Mouse (Mus musculus): ENCODE measurements at regions not wholly inside any gene's neighbourhood (a gene's known extent, or its start where the extent isn't known, plus 50 kb on each side); places are given as distances from the start of the nearest gene placed in this dataset.
A peak's percentile ranks its signal among the peaks of the same experiment; 100 is the strongest.

DNA sequence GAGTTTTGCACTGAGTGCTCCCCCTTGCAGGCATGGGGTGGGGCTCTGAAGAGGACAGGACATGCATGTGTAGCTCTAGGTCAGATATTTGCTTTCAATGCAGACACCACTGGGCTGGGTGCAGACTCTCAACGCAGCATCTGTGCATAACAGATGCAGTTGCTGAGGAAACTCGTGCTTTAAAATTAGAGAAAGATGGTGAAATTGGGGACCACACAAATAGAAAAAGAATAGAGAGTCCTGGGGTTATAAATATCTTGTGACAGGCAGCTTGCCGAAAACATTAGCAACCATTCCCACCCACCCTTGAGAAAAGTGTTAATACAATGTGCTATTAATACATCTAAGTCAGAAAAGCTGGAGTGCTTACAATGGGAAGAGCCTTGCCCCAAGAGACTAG, 133.3 kb upstream of the Ankrd50 start:
- ATAC-seq (replicated peaks; ENCODE audit: low FRiP score, low read depth): no peak
- Histone ChIP-seq H3K27me3 (ENCODE audit: insufficient read depth, low read length) (no peaks in the 10 kb centered on the region), H3K4me2 (ENCODE audit: low read length) (no peak overlapping the region), H3K4me3 (replicated peaks; ENCODE audit: low read depth, low read length) (no peak overlapping the region), H3K4me1 (replicated peaks; ENCODE audit: insufficient read depth, low read length) (no peaks in the 10 kb centered on the region), H3K9ac (ENCODE audit: low read depth, low read length) (no peak overlapping the region), H3K36me3 (ENCODE audit: insufficient read depth, low read length) (no peaks in the 10 kb centered on the region), H3K27ac (no peak overlapping the region), H3K9me3 (replicated peaks; ENCODE audit: low read length) (no peaks in the 10 kb centered on the region)
- no peak for TF ChIP-seq CTCF (IDR thresholded peaks at IDR 0.05; ENCODE audit: low read depth)
- DNase-seq (ENCODE audit: low spot score): no peak
- WGBS: 48% methylated on average over 3 of the region's 3 CpGs

DNA sequence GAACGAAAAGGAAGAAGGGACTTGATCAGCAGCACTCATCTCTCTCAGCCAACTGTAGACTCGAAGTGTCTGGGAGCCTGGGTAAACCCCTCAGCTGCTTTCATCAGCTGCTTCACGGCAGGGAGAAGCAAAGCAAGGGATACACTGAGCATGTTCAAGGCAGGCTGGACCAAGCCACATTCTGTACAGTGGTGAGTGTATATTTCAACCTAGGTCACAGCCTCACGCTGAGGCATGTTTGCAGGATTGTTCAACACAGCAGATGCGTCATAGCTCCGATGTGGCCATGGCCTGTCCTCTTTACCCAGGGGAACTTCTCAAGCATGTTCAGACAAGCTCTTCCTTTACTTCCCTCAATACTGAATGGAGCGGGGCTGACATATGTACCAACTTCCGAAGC, 132.6 kb upstream of the Ankrd50 start:
- Histone ChIP-seq H3K36me3 (ENCODE audit: insufficient read depth, low read length) (no peaks in the 10 kb centered on the region), H3K4me1 (replicated peaks; ENCODE audit: insufficient read depth, low read length) (no peaks in the 10 kb centered on the region), H3K4me3 (replicated peaks; ENCODE audit: low read depth, low read length) (no peak overlapping the region), H3K9me3 (replicated peaks; ENCODE audit: low read length) (no peaks in the 10 kb centered on the region), H3K27ac (no peak overlapping the region), H3K4me2 (ENCODE audit: low read length) (no peak overlapping the region), H3K9ac (ENCODE audit: low read depth, low read length) (no peak overlapping the region), H3K27me3 (ENCODE audit: insufficient read depth, low read length) (no peaks in the 10 kb centered on the region)
- no peak for DNase-seq (ENCODE audit: low spot score)
- WGBS: 87% methylated on average over 8 of the region's 8 CpGs
- no peak for ATAC-seq (replicated peaks; ENCODE audit: low FRiP score, low read depth)
- TF ChIP-seq CTCF (IDR thresholded peaks at IDR 0.05; ENCODE audit: low read depth): no peak

DNA sequence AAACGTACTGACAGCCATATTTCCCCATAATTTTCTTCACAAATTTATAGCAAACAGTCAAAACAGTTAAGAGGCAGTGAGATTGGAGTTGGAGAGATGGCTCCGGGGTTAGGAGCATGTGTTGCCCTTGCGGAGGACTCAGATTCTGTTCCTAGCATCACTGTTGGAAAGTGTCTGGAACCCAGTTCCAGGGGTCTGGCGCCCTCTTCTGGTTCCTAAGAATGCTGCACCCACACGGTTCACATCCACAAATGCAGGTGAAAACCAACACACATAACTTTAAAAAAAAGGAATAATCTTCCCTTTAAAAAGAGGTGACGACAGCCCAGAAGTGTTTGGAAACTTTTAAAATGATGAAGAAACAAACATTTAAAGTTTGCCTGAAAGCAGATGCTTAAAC, 129.1 kb upstream of the Ankrd50 start:
- Histone ChIP-seq H3K27ac (no peak overlapping the region), H3K4me2 (ENCODE audit: low read length) (no peak overlapping the region), H3K4me1 (replicated peaks; ENCODE audit: insufficient read depth, low read length) (no peaks in the 10 kb centered on the region), H3K27me3 (ENCODE audit: insufficient read depth, low read length) (no peaks in the 10 kb centered on the region), H3K36me3 (ENCODE audit: insufficient read depth, low read length) (no peaks in the 10 kb centered on the region), H3K9ac (ENCODE audit: low read depth, low read length) (no peak overlapping the region), H3K4me3 (replicated peaks; ENCODE audit: low read depth, low read length) (no peak overlapping the region), H3K9me3 (replicated peaks; ENCODE audit: low read length) (no peaks in the 10 kb centered on the region)
- TF ChIP-seq CTCF (IDR thresholded peaks at IDR 0.05; ENCODE audit: low read depth): peak; percentile 49
- DNase-seq (ENCODE audit: low spot score) (no peak), ATAC-seq (replicated peaks; ENCODE audit: low FRiP score, low read depth) (no peak)
- WGBS: 74% methylated on average over 6 of the region's 6 CpGs

DNA sequence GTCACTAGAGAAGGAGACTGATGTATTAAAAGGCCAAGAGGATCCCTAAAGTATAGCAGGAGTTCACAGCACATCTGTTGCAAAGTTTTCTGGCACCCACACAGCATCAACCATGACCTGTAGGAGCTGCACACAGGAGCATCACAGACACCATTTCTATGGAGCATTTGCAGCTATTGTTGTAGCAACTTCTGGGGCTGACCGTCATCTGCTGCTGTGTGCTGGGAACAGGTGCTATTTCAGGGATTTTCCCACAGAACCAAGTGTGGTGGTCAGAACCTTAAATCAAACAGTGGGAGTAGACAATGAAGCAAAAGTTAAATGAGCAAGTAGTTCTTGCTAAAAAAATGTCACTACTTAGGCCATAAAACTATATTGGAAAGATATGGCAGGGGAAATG, 106.9 kb upstream of the Ankrd50 start:
- no peak for TF ChIP-seq CTCF (IDR thresholded peaks at IDR 0.05; ENCODE audit: low read depth)
- WGBS: 98% methylated on average over 1 of the region's 1 CpGs
- H3K36me3 ChIP-seq (ENCODE audit: insufficient read depth, low read length): no peaks in the 10 kb centered on the region
- no peaks in the 10 kb centered on the region for H3K9me3 ChIP-seq (replicated peaks; ENCODE audit: low read length)
- no peaks in the 10 kb centered on the region for H3K27me3 ChIP-seq (ENCODE audit: insufficient read depth, low read length)
- no peak overlapping the region for H3K9ac ChIP-seq (ENCODE audit: low read depth, low read length)
- DNase-seq (ENCODE audit: low spot score) (no peak), ATAC-seq (replicated peaks; ENCODE audit: low FRiP score, low read depth) (no peak)
- no peak overlapping the region for H3K4me3 ChIP-seq (replicated peaks; ENCODE audit: low read depth, low read length)
- H3K4me1 ChIP-seq (replicated peaks; ENCODE audit: insufficient read depth, low read length): no peaks in the 10 kb centered on the region
- no peak overlapping the region for H3K4me2 ChIP-seq (ENCODE audit: low read length)
- no peak overlapping the region for H3K27ac ChIP-seq

DNA sequence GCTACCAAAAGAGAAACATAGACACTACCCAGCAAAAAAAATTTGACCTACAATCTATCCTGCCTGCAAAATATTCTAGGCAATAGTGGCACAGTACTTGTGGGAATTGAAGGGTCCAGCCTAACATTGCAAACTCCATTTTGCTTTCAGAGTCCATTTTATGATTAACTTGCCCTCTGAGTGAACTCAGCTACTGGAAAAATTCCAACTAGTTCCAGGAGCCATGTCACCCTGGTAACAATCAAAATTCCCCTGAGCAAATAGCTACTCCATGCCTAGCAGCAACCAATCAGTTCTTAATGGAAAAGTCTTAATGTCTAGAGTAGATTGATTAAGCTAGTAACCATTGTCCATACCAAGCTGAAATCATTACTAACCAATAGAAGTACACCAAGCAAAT, 104.3 kb upstream of the Ankrd50 start:
- no peak for TF ChIP-seq CTCF (IDR thresholded peaks at IDR 0.05; ENCODE audit: low read depth)
- Histone ChIP-seq H3K4me3 (replicated peaks; ENCODE audit: low read depth, low read length) (no peak overlapping the region), H3K27ac (no peak overlapping the region), H3K4me1 (replicated peaks; ENCODE audit: insufficient read depth, low read length) (no peaks in the 10 kb centered on the region), H3K27me3 (ENCODE audit: insufficient read depth, low read length) (no peaks in the 10 kb centered on the region), H3K4me2 (ENCODE audit: low read length) (no peak overlapping the region), H3K9ac (ENCODE audit: low read depth, low read length) (no peak overlapping the region), H3K36me3 (ENCODE audit: insufficient read depth, low read length) (no peaks in the 10 kb centered on the region), H3K9me3 (replicated peaks; ENCODE audit: low read length) (no peaks in the 10 kb centered on the region)
- DNase-seq (ENCODE audit: low spot score): no peak
- ATAC-seq (replicated peaks; ENCODE audit: low FRiP score, low read depth): no peak

DNA sequence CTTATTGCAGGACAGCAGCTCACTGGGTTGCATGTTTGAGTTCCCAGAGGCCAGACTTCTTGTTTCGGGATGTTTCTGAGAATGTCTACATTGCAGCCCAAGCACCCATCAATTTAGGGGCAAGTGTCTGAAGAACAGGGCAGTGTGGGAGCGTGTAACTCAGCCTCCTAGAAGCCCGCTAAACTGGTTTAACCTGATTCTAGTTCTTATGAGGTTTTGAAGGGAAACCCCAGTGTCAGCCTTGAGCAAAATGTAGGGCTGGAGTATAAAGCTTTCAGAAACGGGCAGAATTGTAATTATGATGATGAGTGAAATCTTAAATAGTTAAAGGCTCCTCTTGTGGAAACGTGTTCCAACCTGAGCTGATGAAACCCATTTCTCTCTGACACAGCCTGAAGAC, 100.9 kb upstream of the Ankrd50 start:
- 76% methylated on average over 5 of the region's 5 CpGs for WGBS
- H3K9me3 ChIP-seq (replicated peaks; ENCODE audit: low read length): no peaks in the 10 kb centered on the region
- DNase-seq (ENCODE audit: low spot score) (no peak), ATAC-seq (replicated peaks; ENCODE audit: low FRiP score, low read depth) (no peak)
- H3K27me3 ChIP-seq (ENCODE audit: insufficient read depth, low read length): no peaks in the 10 kb centered on the region
- no peak for TF ChIP-seq CTCF (IDR thresholded peaks at IDR 0.05; ENCODE audit: low read depth)
- no peaks in the 10 kb centered on the region for H3K36me3 ChIP-seq (ENCODE audit: insufficient read depth, low read length)
- H3K4me3 ChIP-seq (replicated peaks; ENCODE audit: low read depth, low read length): no peak overlapping the region
- no peak overlapping the region for H3K9ac ChIP-seq (ENCODE audit: low read depth, low read length)
- H3K4me1 ChIP-seq (replicated peaks; ENCODE audit: insufficient read depth, low read length): no peaks in the 10 kb centered on the region
- no peak overlapping the region for H3K4me2 ChIP-seq (ENCODE audit: low read length)
- H3K27ac ChIP-seq: no peak overlapping the region

DNA sequence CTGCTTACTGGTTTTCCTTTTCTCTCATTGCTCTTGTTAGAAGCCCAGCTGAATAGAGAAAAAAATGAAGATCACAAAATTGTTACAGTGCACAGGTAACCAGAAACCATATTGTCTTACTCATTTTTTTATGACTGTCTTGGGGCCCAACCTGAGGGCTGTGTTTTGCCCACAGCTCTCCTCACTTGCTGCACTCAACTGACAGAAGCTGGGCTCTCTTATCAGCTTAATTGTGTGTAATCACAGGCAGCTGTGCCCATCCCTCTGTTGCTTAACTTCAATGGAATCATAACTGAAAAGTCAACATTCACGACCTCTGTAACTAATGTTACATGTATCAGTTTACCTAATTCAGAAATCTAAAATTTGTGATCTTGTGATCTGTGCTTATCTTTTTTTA, 95.1 kb upstream of the Ankrd50 start:
- H3K27ac ChIP-seq: no peak overlapping the region
- H3K9ac ChIP-seq (ENCODE audit: low read depth, low read length): no peak overlapping the region
- no peaks in the 10 kb centered on the region for H3K36me3 ChIP-seq (ENCODE audit: insufficient read depth, low read length)
- no peaks in the 10 kb centered on the region for H3K27me3 ChIP-seq (ENCODE audit: insufficient read depth, low read length)
- H3K4me1 ChIP-seq (replicated peaks; ENCODE audit: insufficient read depth, low read length): no peaks in the 10 kb centered on the region
- H3K4me2 ChIP-seq (ENCODE audit: low read length): no peak overlapping the region
- DNase-seq (ENCODE audit: low spot score) (no peak), ATAC-seq (replicated peaks; ENCODE audit: low FRiP score, low read depth) (no peak)
- no peaks in the 10 kb centered on the region for H3K9me3 ChIP-seq (replicated peaks; ENCODE audit: low read length)
- no peak overlapping the region for H3K4me3 ChIP-seq (replicated peaks; ENCODE audit: low read depth, low read length)
- no peak for TF ChIP-seq CTCF (IDR thresholded peaks at IDR 0.05; ENCODE audit: low read depth)
- 69% methylated on average over 1 of the region's 1 CpGs for WGBS

Data from kidney, postnatal 0 days (tissue).